Mouse (Mus musculus): ENCODE measurements around the gene Rogdi.

Rogdi gene

GRCm38 (mm10) chr16:4984717-4985116 lies 28.6 kb downstream of the Rogdi start:
- DNase-seq (ENCODE audit: low spot score) = no peak

DNA sequence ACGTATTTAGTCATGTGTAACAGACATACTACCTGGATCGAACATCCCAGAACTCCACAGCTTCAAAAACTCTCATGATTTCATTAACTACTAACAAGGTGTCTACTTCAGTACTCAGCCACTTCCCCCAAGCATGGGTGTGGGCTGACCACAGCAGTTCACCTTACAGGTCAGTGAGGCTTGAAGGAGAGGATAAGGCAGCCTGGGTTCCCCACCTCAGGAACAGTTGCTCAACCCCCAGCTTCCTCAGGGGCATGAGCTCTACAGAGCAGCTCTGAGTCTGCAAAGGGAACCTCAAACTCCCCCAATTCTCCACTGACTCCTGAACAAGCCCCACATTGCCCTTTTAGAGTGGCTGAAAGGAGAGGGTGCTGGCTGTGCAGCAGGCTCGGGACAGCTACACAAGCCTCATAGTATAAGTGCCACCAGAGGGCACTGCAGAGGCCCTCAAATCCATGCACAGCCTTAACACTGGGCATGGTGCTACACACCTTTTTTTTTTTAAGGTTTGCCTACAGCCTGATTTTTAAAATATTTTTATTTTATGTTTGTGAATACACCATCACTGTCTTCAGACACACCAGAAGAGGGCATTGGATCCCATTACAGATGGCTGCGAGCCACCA lies 33.5 kb downstream of the Rogdi start:
- DNase-seq (ENCODE audit: low spot score) = no peak

GRCm38 (mm10) chr16:4978275-4979051 lies 34.9 kb downstream of the Rogdi start:
- no peak for DNase-seq (ENCODE audit: low spot score)

DNA sequence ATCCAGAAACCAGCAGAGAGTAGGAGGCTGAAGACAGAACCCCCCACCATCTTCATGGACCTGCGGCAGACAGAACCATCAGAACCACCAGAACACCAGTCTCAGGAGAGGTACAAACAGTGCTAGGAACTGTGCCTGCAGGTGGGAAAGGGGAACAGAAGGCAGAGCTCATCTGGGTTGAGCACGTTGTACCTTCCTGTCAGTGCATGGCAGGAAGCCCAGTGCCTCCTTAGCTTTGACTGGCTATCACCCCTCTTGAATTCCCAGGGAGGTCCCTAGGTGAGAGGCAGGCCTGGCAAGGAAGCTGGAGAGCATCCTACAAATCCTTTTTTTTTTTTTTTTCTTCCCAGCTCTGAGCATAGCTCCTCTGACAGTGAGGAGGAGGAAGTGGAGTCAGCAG lies 37.2 kb downstream of the Rogdi start:
- no peak for DNase-seq (ENCODE audit: low spot score)

GRCm38 (mm10) chr16:4974521-4974920 lies 38.8 kb downstream of the Rogdi start:
- no peak for DNase-seq (ENCODE audit: low spot score)

DNA sequence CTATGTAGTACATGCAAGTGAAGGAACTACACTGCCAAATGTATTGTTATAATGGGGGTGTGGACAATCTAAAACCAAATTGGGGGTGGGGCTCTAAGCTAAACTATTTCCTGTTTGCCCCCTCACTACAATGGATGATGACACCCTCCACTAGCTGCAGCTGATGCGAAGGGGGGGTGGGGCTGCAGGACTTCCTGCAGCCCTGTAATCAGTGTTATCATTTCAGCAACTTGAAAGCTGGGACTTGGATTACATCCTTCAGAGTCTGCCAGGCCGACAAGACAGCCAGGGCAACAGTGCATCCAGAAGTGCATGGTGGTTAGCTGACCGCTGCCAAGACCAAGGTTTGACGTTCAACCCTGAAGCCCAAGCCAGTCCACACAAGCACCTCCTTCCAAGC lies 41.7 kb downstream of the Rogdi start:
- DNase-seq (ENCODE audit: low spot score) = no peak

DNA sequence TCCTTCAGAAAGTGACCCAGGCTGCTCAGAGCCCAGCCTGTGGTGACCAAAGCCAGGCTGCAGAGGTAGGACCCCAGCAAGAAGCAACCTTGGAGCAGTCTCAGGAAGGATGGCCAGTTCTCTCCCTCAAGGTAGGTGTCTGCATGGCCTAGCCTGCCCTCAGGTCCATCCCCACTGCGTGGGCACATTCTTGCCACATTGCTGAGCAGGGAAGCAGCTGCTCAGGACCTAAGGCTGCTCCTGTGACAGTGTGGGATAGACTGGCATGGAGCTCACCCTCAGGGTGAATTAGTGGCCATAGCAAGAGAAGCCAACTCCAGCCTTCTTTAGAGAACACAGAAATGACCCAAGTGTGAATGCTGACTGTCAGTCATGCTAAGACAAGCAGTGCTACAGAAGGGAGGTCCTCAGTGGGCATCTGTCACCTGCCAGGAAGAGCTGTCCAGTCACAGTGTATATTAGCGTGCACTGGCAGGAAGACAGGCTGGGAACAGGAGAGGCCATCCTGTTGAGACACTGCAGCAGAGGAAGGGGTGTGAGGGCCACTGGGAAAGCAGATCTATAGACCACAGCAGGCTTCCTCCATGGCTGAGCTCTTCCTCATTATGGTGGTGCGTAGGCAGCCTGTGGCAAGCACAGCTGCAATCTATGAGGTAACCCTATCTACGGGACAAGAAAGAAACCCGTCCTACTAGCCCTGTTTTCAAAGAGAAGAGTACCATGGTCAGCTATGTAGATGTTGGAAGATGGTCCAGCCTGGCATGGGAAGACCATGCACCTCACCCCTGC lies 44.1 kb downstream of the Rogdi start:
- no peak for DNase-seq (ENCODE audit: low spot score)

- no peak for DNase-seq (ENCODE audit: low spot score)
Observed at GRCm38 (mm10) chr16:4968426-4968825, 44.9 kb downstream of the Rogdi start.

- DNase-seq (ENCODE audit: low spot score) = no peak
Observed at GRCm38 (mm10) chr16:4965392-4966129, 47.8 kb downstream of the Rogdi start.

- no peak for DNase-seq (ENCODE audit: low spot score)
Observed at GRCm38 (mm10) chr16:4964731-4965391, 48.5 kb downstream of the Rogdi start.

GRCm38 (mm10) chr16:4963797-4964709 lies 49.3 kb downstream of the Rogdi start, which contains the start of gene Anks3:
Gene Anks3 (minus strand): TSS chr16:4964205.
- peak; percentile 97 for DNase-seq (ENCODE audit: low spot score)

- no peak for DNase-seq (ENCODE audit: low spot score)
Observed at GRCm38 (mm10) chr16:4963346-4963745, 50.0 kb downstream of the Rogdi start.

GRCm38 (mm10) chr16:4960260-4960659 lies 53.1 kb downstream of the Rogdi start:
- no peak for DNase-seq (ENCODE audit: low spot score)
